Mouse (Mus musculus): ENCODE results near the gene Abcc4. TPM values are rescaled to one million over a fixed set of nuclear protein-coding genes. Genes with fewer than 3 reads are reported as not detected.

The Abcc4 gene
- total and polyA plus RNA-seq, 3 experiments: 10.5 to 25.2 (median 16.2) TPM

DNA sequence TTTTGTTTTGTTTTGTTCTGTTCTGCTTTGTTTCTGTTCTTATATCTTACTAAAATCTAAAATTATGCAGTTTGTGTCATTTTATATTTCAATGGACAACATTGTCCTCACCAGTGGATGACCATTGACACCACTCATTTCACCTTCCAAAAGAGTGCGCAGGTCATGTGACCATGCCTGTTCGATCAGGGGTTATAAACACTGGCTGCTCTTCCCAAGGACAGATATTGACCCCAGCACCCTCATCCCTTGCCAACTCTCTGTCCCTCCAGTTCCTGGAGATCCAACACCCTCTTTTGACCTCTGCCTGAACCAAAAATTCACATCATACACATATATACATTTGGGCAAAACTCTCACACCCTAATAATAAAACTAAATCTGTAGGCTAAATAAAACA is 8.3 kb upstream of the Abcc4 start:
- DNase-seq (ENCODE audit: low spot score): no peak
- Histone ChIP-seq H3K4me1 (ENCODE audit: insufficient read depth, low read depth, low read length) (peaks cover 21% of the 10 kb centered on the region), H3K9me3 (replicated peaks) (no peaks in the 10 kb centered on the region), H3K27me3 (ENCODE audit: insufficient read depth, low read length) (peaks cover 38% of the 10 kb centered on the region), H3K36me3 (replicated peaks) (no peaks in the 10 kb centered on the region), H3K4me3 (ENCODE audit: low read depth, low read length) (no peak overlapping the region)
- TF ChIP-seq POLR2AphosphoS5 (IDR thresholded peaks at IDR 0.05; ENCODE audit: insufficient replicate concordance, low read depth, low read length) (no peak), CTCF (IDR thresholded peaks at IDR 0.05; ENCODE audit: low read depth, low read length) (no peak), TAL1 (conservative IDR thresholded peaks at IDR 0.05; ENCODE audit: low read depth, low read length) (no peak), GATA2 (IDR thresholded peaks at IDR 0.05; ENCODE audit: borderline replicate concordance, low read depth, low read length) (no peak), GATA1 (IDR thresholded peaks at IDR 0.05; ENCODE audit: borderline replicate concordance, low read length) (no peak)
- ATAC-seq (ENCODE audit: extremely low read depth, insufficient number of reproducible peaks, low FRiP score, poor library complexity, severe bottlenecking): no peak

DNA sequence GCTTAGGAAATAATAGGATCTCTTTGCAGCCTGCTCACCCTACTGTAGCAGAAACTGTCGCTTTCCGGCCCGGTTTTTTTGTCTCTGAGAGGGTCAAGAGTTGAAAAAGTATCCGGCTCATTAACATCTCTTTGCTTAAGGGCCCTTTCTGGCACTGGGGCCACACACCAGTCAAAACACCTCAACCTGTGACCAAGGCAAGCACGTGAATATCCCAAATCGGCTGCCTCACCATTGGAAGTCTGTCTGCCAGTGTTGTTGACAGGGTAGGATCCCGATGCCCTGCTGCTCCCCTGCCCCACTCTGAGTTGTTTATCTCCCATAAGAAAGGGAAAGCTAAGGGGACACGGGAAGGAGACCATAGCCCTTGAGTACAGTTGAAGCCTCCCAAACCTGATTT is 7.8 kb upstream of the Abcc4 start:
- ATAC-seq (ENCODE audit: extremely low read depth, insufficient number of reproducible peaks, low FRiP score, poor library complexity, severe bottlenecking): no peak
- H3K9me3 ChIP-seq (replicated peaks): no peaks in the 10 kb centered on the region
- DNase-seq (ENCODE audit: low spot score): no peak
- TF ChIP-seq CTCF (IDR thresholded peaks at IDR 0.05; ENCODE audit: low read depth, low read length): no peak
- no peak for TF ChIP-seq TAL1 (conservative IDR thresholded peaks at IDR 0.05; ENCODE audit: low read depth, low read length)
- TF ChIP-seq GATA1 (IDR thresholded peaks at IDR 0.05; ENCODE audit: borderline replicate concordance, low read length): no peak
- no peak for TF ChIP-seq GATA2 (IDR thresholded peaks at IDR 0.05; ENCODE audit: borderline replicate concordance, low read depth, low read length)
- no peak for TF ChIP-seq POLR2AphosphoS5 (IDR thresholded peaks at IDR 0.05; ENCODE audit: insufficient replicate concordance, low read depth, low read length)
- peaks cover 34% of the 10 kb centered on the region for H3K27me3 ChIP-seq (ENCODE audit: insufficient read depth, low read length)
- H3K4me3 ChIP-seq (ENCODE audit: low read depth, low read length): no peak overlapping the region
- H3K36me3 ChIP-seq (replicated peaks): no peaks in the 10 kb centered on the region
- H3K4me1 ChIP-seq (ENCODE audit: insufficient read depth, low read depth, low read length): peaks cover 23% of the 10 kb centered on the region

DNA sequence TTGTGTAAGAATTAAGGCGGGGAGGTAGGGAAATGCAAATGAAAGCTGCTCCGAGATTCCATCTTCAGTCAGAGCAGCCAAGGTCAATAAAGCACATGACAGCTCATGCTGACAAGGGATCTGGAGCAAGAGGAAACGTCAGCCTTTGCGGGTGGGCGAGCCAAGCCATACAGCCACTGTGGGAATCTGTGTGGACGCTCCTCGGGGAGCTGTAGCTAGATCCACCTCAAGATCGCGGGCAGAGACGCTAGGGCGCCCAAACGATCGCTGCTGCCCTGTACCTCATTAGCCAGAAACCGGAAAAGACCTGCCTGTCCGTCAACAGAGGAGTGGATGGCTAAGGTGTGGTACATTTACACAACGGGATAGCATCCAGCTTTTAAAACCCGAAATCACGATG is 7.4 kb upstream of the Abcc4 start:
- Histone ChIP-seq H3K36me3 (replicated peaks) (no peaks in the 10 kb centered on the region), H3K9me3 (replicated peaks) (no peaks in the 10 kb centered on the region), H3K4me1 (ENCODE audit: insufficient read depth, low read depth, low read length) (peaks cover 22% of the 10 kb centered on the region), H3K4me3 (ENCODE audit: low read depth, low read length) (no peak overlapping the region), H3K27me3 (ENCODE audit: insufficient read depth, low read length) (peaks cover 30% of the 10 kb centered on the region)
- ATAC-seq (ENCODE audit: extremely low read depth, insufficient number of reproducible peaks, low FRiP score, poor library complexity, severe bottlenecking): no peak
- DNase-seq (ENCODE audit: low spot score): no peak
- TF ChIP-seq POLR2AphosphoS5 (IDR thresholded peaks at IDR 0.05; ENCODE audit: insufficient replicate concordance, low read depth, low read length) (no peak), GATA1 (IDR thresholded peaks at IDR 0.05; ENCODE audit: borderline replicate concordance, low read length) (no peak), TAL1 (conservative IDR thresholded peaks at IDR 0.05; ENCODE audit: low read depth, low read length) (no peak), CTCF (IDR thresholded peaks at IDR 0.05; ENCODE audit: low read depth, low read length) (no peak), GATA2 (IDR thresholded peaks at IDR 0.05; ENCODE audit: borderline replicate concordance, low read depth, low read length) (no peak)

DNA sequence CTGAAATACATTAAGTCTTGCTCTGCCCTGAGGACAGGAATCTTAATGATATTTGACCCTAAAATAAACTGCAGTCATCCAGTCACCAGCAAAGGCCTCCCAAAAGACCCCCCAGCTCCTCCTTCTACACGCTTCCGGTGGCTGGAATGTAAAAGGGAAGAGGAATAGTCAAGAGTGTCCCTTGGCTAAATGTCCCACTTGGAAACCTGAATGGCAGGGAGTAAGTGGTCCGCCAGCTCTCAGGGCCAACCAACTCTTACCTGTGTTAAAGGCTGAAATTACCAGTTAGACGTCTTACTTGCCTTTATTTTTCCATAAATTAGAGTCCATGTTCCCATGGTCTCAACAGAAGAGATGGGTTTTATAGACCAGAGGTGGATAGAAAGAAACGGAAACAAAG is 6.9 kb upstream of the Abcc4 start:
- Histone ChIP-seq H3K36me3 (replicated peaks) (no peaks in the 10 kb centered on the region), H3K4me3 (ENCODE audit: low read depth, low read length) (no peak overlapping the region), H3K4me1 (ENCODE audit: insufficient read depth, low read depth, low read length) (peaks cover 24% of the 10 kb centered on the region), H3K9me3 (replicated peaks) (no peaks in the 10 kb centered on the region), H3K27me3 (ENCODE audit: insufficient read depth, low read length) (peaks cover 26% of the 10 kb centered on the region)
- ATAC-seq (ENCODE audit: extremely low read depth, insufficient number of reproducible peaks, low FRiP score, poor library complexity, severe bottlenecking): no peak
- no peak for TF ChIP-seq TAL1 (conservative IDR thresholded peaks at IDR 0.05; ENCODE audit: low read depth, low read length)
- no peak for TF ChIP-seq POLR2AphosphoS5 (IDR thresholded peaks at IDR 0.05; ENCODE audit: insufficient replicate concordance, low read depth, low read length)
- TF ChIP-seq GATA1 (IDR thresholded peaks at IDR 0.05; ENCODE audit: borderline replicate concordance, low read length): no peak
- TF ChIP-seq GATA2 (IDR thresholded peaks at IDR 0.05; ENCODE audit: borderline replicate concordance, low read depth, low read length): no peak
- TF ChIP-seq CTCF (IDR thresholded peaks at IDR 0.05; ENCODE audit: low read depth, low read length): no peak
- no peak for DNase-seq (ENCODE audit: low spot score)

DNA sequence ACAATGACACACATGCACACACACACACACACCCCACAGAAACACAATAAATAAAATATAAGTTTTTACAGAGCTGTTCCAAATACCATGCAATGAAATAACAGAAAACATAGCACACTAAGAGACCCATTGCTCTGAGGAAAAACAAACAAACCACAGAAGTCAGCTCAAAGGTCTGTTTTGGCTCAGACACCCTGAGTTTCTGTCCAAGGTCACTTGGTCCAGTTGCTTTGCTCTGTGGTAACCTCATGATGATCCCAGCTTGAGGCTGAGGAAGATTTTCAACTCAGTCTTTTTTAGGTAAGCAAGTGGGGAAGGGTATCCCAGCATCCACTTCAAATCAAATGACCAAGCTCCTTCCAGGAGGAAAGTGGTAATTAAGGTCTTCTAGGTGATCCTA is 4.9 kb upstream of the Abcc4 start:
- Histone ChIP-seq H3K27me3 (ENCODE audit: insufficient read depth, low read length) (peaks cover 15% of the 10 kb centered on the region), H3K36me3 (replicated peaks) (no peaks in the 10 kb centered on the region), H3K4me3 (ENCODE audit: low read depth, low read length) (no peak overlapping the region), H3K9me3 (replicated peaks) (no peaks in the 10 kb centered on the region), H3K4me1 (ENCODE audit: insufficient read depth, low read depth, low read length) (peaks cover 33% of the 10 kb centered on the region)
- ATAC-seq (ENCODE audit: extremely low read depth, insufficient number of reproducible peaks, low FRiP score, poor library complexity, severe bottlenecking) (no peak), DNase-seq (ENCODE audit: low spot score) (no peak)
- TF ChIP-seq CTCF (IDR thresholded peaks at IDR 0.05; ENCODE audit: low read depth, low read length): no peak

DNA sequence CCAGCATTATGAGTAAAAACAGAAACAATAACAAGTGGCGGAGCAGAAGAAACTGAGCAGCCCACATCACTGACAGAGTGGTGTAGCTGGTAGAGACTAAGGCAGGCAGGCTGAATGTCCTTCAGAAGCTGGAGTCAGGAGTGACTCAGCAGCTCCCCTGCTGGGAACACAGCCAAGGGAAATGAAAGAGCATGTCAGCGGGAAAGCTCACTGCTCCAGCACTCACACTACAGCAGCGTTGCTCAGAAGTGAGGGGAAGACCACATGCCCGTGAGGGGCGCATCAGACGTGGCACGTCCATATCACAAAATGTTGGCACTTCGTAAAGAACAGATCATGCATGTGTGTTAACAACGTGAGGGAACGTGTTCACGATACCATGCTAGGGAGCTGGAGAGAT is 3.7 kb upstream of the Abcc4 start:
- Histone ChIP-seq H3K27me3 (ENCODE audit: insufficient read depth, low read length) (peaks cover 8% of the 10 kb centered on the region), H3K4me1 (ENCODE audit: insufficient read depth, low read depth, low read length) (peaks cover 45% of the 10 kb centered on the region), H3K4me3 (ENCODE audit: low read depth, low read length) (peak overlapping the region; percentile 25; the same call in 1 of the 2 replicates), H3K36me3 (replicated peaks) (no peaks in the 10 kb centered on the region), H3K9me3 (replicated peaks) (no peaks in the 10 kb centered on the region)
- no peak for TF ChIP-seq GATA1 (IDR thresholded peaks at IDR 0.05; ENCODE audit: borderline replicate concordance, low read length)
- 0 out of 2 replicates have a peak, but pooled peaks have one; percentile 13 for TF ChIP-seq CTCF (IDR thresholded peaks at IDR 0.05; ENCODE audit: low read depth, low read length)
- TF ChIP-seq GATA2 (IDR thresholded peaks at IDR 0.05; ENCODE audit: borderline replicate concordance, low read depth, low read length): no peak
- no peak for TF ChIP-seq TAL1 (conservative IDR thresholded peaks at IDR 0.05; ENCODE audit: low read depth, low read length)
- ATAC-seq (ENCODE audit: extremely low read depth, insufficient number of reproducible peaks, low FRiP score, poor library complexity, severe bottlenecking) (peak; percentile 79), DNase-seq (ENCODE audit: low spot score) (peak; percentile 75)

DNA sequence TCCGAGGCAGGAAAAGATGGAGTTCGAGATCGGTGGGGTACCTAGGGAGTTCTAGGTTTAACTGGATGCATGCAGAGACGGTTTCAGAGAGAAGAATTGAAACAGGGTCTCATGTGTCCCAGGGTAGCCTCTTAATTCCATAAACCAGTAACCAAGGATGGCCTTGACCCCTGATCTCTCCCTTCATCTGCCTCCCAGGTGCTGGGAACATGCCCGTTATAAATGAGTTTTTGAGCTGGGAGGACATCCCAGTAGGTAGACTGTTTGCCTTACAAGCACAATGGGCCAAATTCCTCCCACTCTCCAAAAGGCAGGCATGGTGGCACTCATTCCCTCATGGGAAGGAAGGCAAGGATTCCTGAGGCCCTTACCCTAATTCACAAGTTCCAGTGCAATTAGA is 2.1 kb upstream of the Abcc4 start:
- H3K4me3 ChIP-seq (ENCODE audit: low read depth, low read length): no peak overlapping the region
- H3K27me3 ChIP-seq (ENCODE audit: insufficient read depth, low read length): no peaks in the 10 kb centered on the region

More for the DNA sequence above, 2.1 kb upstream of the Abcc4 start:
- ATAC-seq (ENCODE audit: extremely low read depth, insufficient number of reproducible peaks, low FRiP score, poor library complexity, severe bottlenecking) (no peak), DNase-seq (ENCODE audit: low spot score) (no peak)
- TF ChIP-seq CTCF (IDR thresholded peaks at IDR 0.05; ENCODE audit: low read depth, low read length): no peak
- TF ChIP-seq GATA1 (IDR thresholded peaks at IDR 0.05; ENCODE audit: borderline replicate concordance, low read length): no peak
- no peak for TF ChIP-seq GATA2 (IDR thresholded peaks at IDR 0.05; ENCODE audit: borderline replicate concordance, low read depth, low read length)
- TF ChIP-seq TAL1 (conservative IDR thresholded peaks at IDR 0.05; ENCODE audit: low read depth, low read length): no peak
- no peak for TF ChIP-seq POLR2AphosphoS5 (IDR thresholded peaks at IDR 0.05; ENCODE audit: insufficient replicate concordance, low read depth, low read length)
- no peaks in the 10 kb centered on the region for H3K9me3 ChIP-seq (replicated peaks)
- peaks cover 55% of the 10 kb centered on the region for H3K4me1 ChIP-seq (ENCODE audit: insufficient read depth, low read depth, low read length)
- peaks cover 15% of the 10 kb centered on the region for H3K36me3 ChIP-seq (replicated peaks)
